Mouse (Mus musculus): ENCODE results near the gene Phkg1. TPM values are rescaled to one million over a fixed set of nuclear protein-coding genes. Genes with fewer than 3 reads are reported as not detected.
A peak's percentile ranks its signal among the peaks of the same experiment; 100 is the strongest.
"Not testable (repeated sequence)": the region's sequence is repeated elsewhere in the genome, so short reads cannot be mapped to it uniquely, and the experiment has no call there.

The Phkg1 gene
- total RNA-seq, 2 experiments from 2014 or later = 15.0 to 17.0 TPM

GRCm38 (mm10) chr5:129909147-129909546 is 10.8 kb upstream of the Phkg1 start:
- intact Hi-C loops (cut with DNase I) = no loop called here
- DNase-seq (ENCODE audit: low spot score in 2 of 2) = no peak

- intact Hi-C loops (cut with DNase I) = no loop called here
- peak; percentile 87 to 93 for DNase-seq (ENCODE audit: low spot score in 2 of 2)
Measured at GRCm38 (mm10) chr5:129908242-129908965, 10.1 kb upstream of the Phkg1 start, which contains the start of gene Nupr1l. Nupr1l (plus strand) TSS chr5:129908540.

- no peak for DNase-seq (ENCODE audit: low spot score in 2 of 2)
- intact Hi-C loops (cut with DNase I) = no loop called here
Measured at GRCm38 (mm10) chr5:129907775-129908174, 9.4 kb upstream of the Phkg1 start.

GRCm38 (mm10) chr5:129895198-129896088 is 2.9 kb downstream of the Phkg1 start, which contains the start of gene Zbed5:
Zbed5 (plus strand) TSS chr5:129895723.
- intact Hi-C loops (cut with DNase I) = no loop called here
- peak; percentile 89 to 95 for DNase-seq (ENCODE audit: low spot score in 2 of 2)

- DNase-seq (ENCODE audit: low spot score in 2 of 2); intact Hi-C loops (cut with DNase I): not testable (repeated sequence)
Measured at GRCm38 (mm10) chr5:129890390-129890789, 8.0 kb downstream of the Phkg1 start.

GRCm38 (mm10) chr5:129886911-129887636 is 11.3 kb downstream of the Phkg1 start, which contains the start of gene Chchd2:
Chchd2 (minus strand) TSS chr5:129887470.
- peak; percentile 95 to 99 for DNase-seq (ENCODE audit: low spot score in 2 of 2)
- intact Hi-C loops (cut with DNase I) = no loop called here

- intact Hi-C loops (cut with DNase I) = no loop called here
- peak in 1 of 2 experiments; percentile 20 for DNase-seq (ENCODE audit: low spot score in 2 of 2)
Measured at GRCm38 (mm10) chr5:129886271-129886670, 12.1 kb downstream of the Phkg1 start.

GRCm38 (mm10) chr5:129879888-129880287 is 18.5 kb downstream of the Phkg1 start:
- no peak for DNase-seq (ENCODE audit: low spot score in 2 of 2)
- intact Hi-C loops (cut with DNase I) = no loop called here

DNA sequence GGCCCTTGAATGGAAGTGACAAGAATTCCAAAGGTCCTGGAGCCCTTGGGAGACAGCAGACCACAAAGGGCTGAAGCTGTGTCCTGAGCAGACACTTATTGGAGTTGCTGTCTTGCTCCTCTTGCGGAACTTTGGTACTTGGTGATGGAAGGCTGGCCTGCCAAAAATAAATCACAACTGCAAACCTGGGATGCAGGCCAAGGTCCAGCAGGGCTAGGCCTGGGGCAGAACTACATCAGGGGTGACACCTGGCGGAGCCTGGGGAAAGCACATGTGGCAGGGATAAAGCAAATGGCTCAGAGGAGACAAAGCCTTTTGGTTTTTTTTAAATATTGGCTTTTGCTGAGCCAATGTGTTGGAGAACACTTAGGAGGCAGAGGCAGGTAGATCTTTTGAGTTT is 19.4 kb downstream of the Phkg1 start:
- DNase-seq (ENCODE audit: low spot score in 2 of 2) = peak; percentile 27 to 49
- intact Hi-C loops (cut with DNase I) = no loop called here

DNA sequence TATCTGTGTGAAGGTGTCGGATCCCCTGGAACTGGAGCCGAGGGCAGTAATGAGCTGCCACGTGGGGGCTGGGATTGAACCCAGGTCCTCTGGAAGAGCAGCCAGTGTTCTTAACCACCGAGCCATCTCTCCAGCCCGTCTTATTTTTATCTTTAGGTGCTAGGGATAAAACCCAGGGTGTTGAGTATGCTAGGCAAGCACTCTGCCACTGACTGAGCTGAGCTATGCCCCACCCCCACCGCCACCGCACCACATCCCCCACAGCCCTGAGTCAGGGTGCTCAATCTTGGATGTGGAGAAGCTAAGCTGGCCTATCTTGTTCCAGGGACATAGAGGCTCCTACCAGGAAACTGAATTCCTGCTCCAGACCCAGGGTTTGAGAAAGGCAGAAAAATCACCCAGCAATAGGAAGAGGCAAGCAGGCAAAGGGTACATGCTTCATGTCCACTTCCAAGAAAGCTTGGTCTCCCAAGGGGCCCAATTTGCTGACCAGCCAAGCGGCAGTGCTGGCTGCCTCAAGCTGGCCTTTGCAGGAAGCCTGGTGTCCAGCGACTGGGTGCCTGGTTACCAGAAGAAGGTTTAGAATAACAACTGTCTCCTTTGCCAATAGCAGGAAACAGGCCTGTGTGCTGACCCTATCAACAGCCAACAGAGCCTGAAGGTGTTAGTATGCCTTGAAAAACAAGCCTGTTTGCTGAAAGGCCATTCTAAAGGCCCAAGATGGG is 20.5 kb downstream of the Phkg1 start:
- DNase-seq (ENCODE audit: low spot score in 2 of 2) = peak; percentile 17 to 55
- intact Hi-C loops (cut with DNase I) = no loop called here

- DNase-seq (ENCODE audit: low spot score in 2 of 2) = no peak
- intact Hi-C loops (cut with DNase I) = no loop called here
Measured at GRCm38 (mm10) chr5:129875098-129875497, 23.3 kb downstream of the Phkg1 start.

DNA sequence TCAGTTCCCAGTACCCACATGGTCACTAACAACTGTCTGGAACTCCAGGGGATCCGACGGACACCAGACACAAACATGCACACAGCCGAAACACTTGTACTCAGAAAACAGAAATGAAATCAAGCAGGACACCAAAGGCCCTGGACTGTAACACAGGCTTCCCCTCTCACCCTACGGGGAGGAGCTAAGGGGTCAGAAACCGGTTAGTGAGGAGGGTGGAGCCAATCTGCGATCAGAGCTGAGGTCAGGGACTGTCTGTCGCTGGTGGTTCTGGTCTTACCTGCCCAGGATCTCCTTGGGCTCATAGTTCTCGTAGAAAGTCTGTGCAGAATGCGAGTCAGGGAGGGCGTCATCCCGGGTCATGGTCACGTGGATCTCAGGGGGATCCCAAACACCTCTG is 24.4 kb downstream of the Phkg1 start:
- intact Hi-C loops (cut with DNase I) = no loop called here

GRCm38 (mm10) chr5:129871238-129871637 is 27.1 kb downstream of the Phkg1 start:
- no peak for DNase-seq (ENCODE audit: low spot score in 2 of 2)
- intact Hi-C loops (cut with DNase I) = no loop called here

More for the DNA sequence above, 24.4 kb downstream of the Phkg1 start:
- DNase-seq (ENCODE audit: low spot score in 2 of 2) = no peak

- no peak for DNase-seq (ENCODE audit: low spot score in 2 of 2)
Measured at GRCm38 (mm10) chr5:129869238-129869995, 28.9 kb downstream of the Phkg1 start.

GRCm38 (mm10) chr5:129865841-129866240 is 32.5 kb downstream of the Phkg1 start:
- DNase-seq (ENCODE audit: low spot score in 2 of 2) = no peak
- intact Hi-C loops (cut with DNase I) = no loop called here

More at GRCm38 (mm10) chr5:129869238-129869995, 28.9 kb downstream of the Phkg1 start:
- intact Hi-C loops (cut with DNase I) = no loop called here

- peak; percentile 25 to 37 for DNase-seq (ENCODE audit: low spot score in 2 of 2)
Measured at GRCm38 (mm10) chr5:129864467-129864866, 33.9 kb downstream of the Phkg1 start.

GRCm38 (mm10) chr5:129862325-129862724 is 36.0 kb downstream of the Phkg1 start:
- DNase-seq (ENCODE audit: low spot score in 2 of 2) = no peak
- intact Hi-C loops (cut with DNase I) = no loop called here

More at GRCm38 (mm10) chr5:129864467-129864866, 33.9 kb downstream of the Phkg1 start:
- intact Hi-C loops (cut with DNase I) = no loop called here

DNA sequence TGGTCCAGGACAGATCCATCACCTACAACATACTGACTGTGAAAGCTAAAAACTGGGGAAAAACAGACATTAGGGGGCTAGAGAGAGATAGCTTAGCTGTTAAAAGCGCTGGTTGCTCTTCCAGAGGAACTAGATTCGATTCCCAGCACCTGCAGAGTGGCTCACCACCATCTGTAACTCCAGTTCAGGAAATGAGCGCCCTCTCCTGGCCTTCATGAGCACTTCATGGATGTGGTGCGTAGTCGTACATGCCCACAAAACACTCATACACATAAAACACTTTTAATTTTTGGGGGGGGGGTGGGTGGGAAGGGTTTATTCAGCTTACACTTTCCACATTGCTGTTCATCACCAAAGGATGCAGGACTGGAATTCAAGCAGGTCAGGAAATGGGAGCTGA is 41.9 kb downstream of the Phkg1 start:
- no peak for DNase-seq (ENCODE audit: low spot score in 2 of 2)
- intact Hi-C loops (cut with DNase I) = no loop called here
